Mouse (Mus musculus) stomach, embryonic 15.5 days (tissue): ENCODE data around the gene Serpinb9d. TPM values are rescaled to one million over a fixed set of nuclear protein-coding genes. Genes with fewer than 3 reads are reported as not detected.
"Not testable (repeated sequence)": the region's sequence is repeated elsewhere in the genome, so short reads cannot be mapped to it uniquely, and the experiment has no call there.

Source experiments
- ATAC-seq: fragments of 200-750 bp; cut with Nextera tagmentation; 2 replicates; pipeline ENCODE4 v1.8.0; 2017; ENCODE audit warnings: low read depth, moderate number of reproducible peaks, moderate TSS enrichment; ENCODE audit not compliant: insufficient read depth, low FRiP score
- H3K27ac ChIP-seq: fragments of 300-500 bp; sonication (generic); 2 replicates; pipeline ENCODE4 v1.5.1; 2015; ENCODE audit warnings: mild to moderate bottlenecking, inconsistent platforms
- H3K27me3 ChIP-seq: fragments of 300-500 bp; sonication (generic); replicated peaks from 2 replicates; pipeline ENCODE4 v1.6.1; 2015; ENCODE audit warnings: inconsistent platforms
- H3K36me3 ChIP-seq: fragments of 300-500 bp; sonication (generic); 2 replicates; pipeline ENCODE4 v1.6.1; 2015; ENCODE audit warnings: inconsistent platforms
- H3K4me1 ChIP-seq: fragments of 300-500 bp; sonication (generic); 2 replicates; pipeline ENCODE4 v1.6.1; 2015; ENCODE audit warnings: inconsistent platforms
- H3K4me2 ChIP-seq: fragments of 300-500 bp; sonication (generic); 2 replicates; pipeline ENCODE4 v1.6.1; 2015; ENCODE audit warnings: mild to moderate bottlenecking, inconsistent platforms
- H3K4me3 ChIP-seq: fragments of 300-500 bp; sonication (generic); replicated peaks from 2 replicates; pipeline ENCODE4 v1.5.1; 2015; ENCODE audit warnings: inconsistent platforms
- H3K9ac ChIP-seq: fragments of 300-500 bp; sonication (generic); 2 replicates; pipeline ENCODE4 v1.6.1; 2015; ENCODE audit warnings: inconsistent platforms
- H3K9me3 ChIP-seq: fragments of 300-500 bp; sonication (generic); 2 replicates; pipeline ENCODE4 v1.6.1; 2016; ENCODE audit warnings: inconsistent platforms
- WGBS: fragments of 180-500 bp; shearing (Covaris S2); methylation state at CpG from one replicate; pipeline ENCODE4 v1.1.7; 2015; 5-methylcytosine and 5-hydroxymethylcytosine counted together
- polyA plus RNA-seq: library from polyadenylated mRNA; unstranded; fragments of >200 nt; fragmentation: Nextera tagmentation; extraction: Ambion mirVana; gene quantifications from 2 replicates; pipeline ENCODE4 v1.2.1, GENCODE M21; 2015

The Serpinb9d gene
- not detected in 2 replicates for polyA plus RNA-seq

GRCm38 (mm10) chr13:33192659-33193058 lies at the start of gene Serpinb9d:
TSS of gene Serpinb9d (plus strand) at chr13:33192959.
- 79% methylated on average over 5 of the region's 5 CpGs for WGBS
- no peak within 1 kb of the TSS for H3K4me3 ChIP-seq
- no peak for ATAC-seq
- no peaks in the 10 kb centered on the region for H3K4me1 ChIP-seq
- H3K27ac ChIP-seq: no peak within 1 kb of the TSS
- no peak within 1 kb of the TSS for H3K9ac ChIP-seq
- H3K4me2 ChIP-seq: no peak within 1 kb of the TSS
- no peaks in the 10 kb centered on the region for H3K36me3 ChIP-seq
- H3K9me3 ChIP-seq: no peaks in the 10 kb centered on the region
- H3K27me3 ChIP-seq: no peaks in the 10 kb centered on the region

DNA sequence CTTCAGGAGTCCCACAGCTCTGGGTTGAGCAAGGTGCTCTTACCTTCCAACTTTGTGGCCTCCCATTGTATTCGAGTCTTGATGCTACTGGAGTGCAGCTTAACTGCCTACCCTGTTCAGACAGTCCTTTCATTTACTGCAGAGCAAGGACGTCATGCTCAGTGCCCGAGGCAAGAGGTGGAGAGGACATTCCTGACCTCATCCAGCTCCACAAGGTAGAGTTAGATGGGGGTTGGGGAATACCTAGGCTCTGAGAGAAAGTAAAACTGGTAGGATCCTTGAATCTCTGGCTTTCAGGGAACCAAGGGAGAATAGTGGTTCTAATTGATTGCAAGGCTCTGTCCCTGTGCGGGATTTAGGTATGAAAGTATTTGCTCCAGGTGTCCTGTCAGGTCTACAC lies 33.1 kb upstream of the Serpinb9d start, which contains the start of gene Serpinb9c:
Serpinb9c (minus strand) TSS at position 101 of the 400 bp plus-strand sequence.
- 67% methylated on average over 4 of the region's 4 CpGs for WGBS

GRCm38 (mm10) chr13:33190486-33190885 lies 2.3 kb upstream of the Serpinb9d start:
- not testable (repeated sequence) for H3K36me3 ChIP-seq, H3K27me3 ChIP-seq, ATAC-seq, H3K4me3 ChIP-seq, H3K27ac ChIP-seq, H3K9ac ChIP-seq, H3K4me1 ChIP-seq, H3K9me3 ChIP-seq, H3K4me2 ChIP-seq
- WGBS: 81% methylated on average over 1 of the region's 1 CpGs

More for the DNA sequence above, 33.1 kb upstream of the Serpinb9d start, which contains the start of gene Serpinb9c:
- H3K27me3 ChIP-seq: no peaks in the 10 kb centered on the region
- H3K9me3 ChIP-seq: no peaks in the 10 kb centered on the region
- H3K27ac ChIP-seq: no peak within 1 kb of the TSS
- ATAC-seq: no peak
- H3K4me1 ChIP-seq: no peaks in the 10 kb centered on the region
- H3K36me3 ChIP-seq: no peaks in the 10 kb centered on the region
- no peak within 1 kb of the TSS for H3K9ac ChIP-seq
- no peak within 1 kb of the TSS for H3K4me2 ChIP-seq
- H3K4me3 ChIP-seq: no peak within 1 kb of the TSS

DNA sequence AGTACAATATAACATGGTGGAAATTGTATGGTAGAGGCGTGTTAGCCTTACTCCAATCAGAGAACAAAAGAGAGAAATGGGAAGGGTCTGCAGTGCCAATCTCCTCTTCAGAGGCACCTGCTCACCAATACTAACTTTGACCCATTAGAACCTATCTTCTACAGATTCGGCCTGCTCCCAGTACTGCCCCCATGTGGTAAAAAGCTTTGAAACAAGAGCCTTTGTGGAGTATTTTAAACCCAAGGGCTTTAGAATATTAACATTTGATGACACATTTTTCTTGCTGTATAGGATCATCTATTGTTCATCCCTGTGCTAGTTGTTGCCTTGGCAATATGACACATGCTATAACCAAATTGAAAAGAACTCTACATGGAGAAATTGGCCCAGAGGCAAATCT lies 7.0 kb downstream of the Serpinb9d start:
- H3K27me3 ChIP-seq: no peaks in the 10 kb centered on the region
- no peak overlapping the region for H3K9ac ChIP-seq
- no peaks in the 10 kb centered on the region for H3K9me3 ChIP-seq
- 58% methylated on average over 2 of the region's 2 CpGs for WGBS
- no peaks in the 10 kb centered on the region for H3K4me1 ChIP-seq
- H3K4me3 ChIP-seq: no peak overlapping the region
- H3K4me2 ChIP-seq: no peak overlapping the region
- no peak overlapping the region for H3K27ac ChIP-seq
- no peaks in the 10 kb centered on the region for H3K36me3 ChIP-seq
- ATAC-seq: no peak

DNA sequence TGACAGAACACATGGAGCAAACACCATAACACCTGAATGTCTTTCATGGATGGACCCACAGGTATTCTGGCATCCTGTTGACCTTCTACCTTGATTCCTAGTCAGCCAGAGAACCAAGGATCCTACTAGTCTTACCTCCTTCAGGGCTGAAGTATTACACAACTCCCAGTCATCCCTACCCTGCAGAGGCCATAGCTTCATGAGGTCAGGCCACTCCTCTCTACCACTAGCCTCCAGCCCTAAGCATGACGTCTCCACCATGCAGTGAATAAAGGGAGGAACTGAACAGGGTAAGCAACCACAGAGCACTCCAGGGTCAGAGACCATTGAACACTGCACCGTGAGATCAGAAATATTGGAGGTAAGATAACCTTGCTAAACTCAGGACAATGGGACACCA lies 56.6 kb downstream of the Serpinb9d start, which contains the start of gene Serpinb9e:
Serpinb9e (plus strand) TSS at position 301 of the 400 bp plus-strand sequence.
- 84% methylated on average over 2 of the region's 2 CpGs for WGBS
- ATAC-seq: not testable (repeated sequence)

More for the DNA sequence above, 56.6 kb downstream of the Serpinb9d start, which contains the start of gene Serpinb9e:
- not testable (repeated sequence) for H3K9me3 ChIP-seq, H3K27me3 ChIP-seq, H3K4me1 ChIP-seq, H3K27ac ChIP-seq, H3K9ac ChIP-seq, H3K36me3 ChIP-seq, H3K4me3 ChIP-seq, H3K4me2 ChIP-seq

Other genes starting within 250 kb of the Serpinb9d start
- 4.7 and 5.7 TPM in 2 replicates for gene Serpinb6b, start 227.8 kb upstream of the Serpinb9d start, polyA plus RNA-seq
- 9.4 and 10.2 TPM in 2 replicates for gene Serpinb9, start 189.7 kb upstream of the Serpinb9d start, polyA plus RNA-seq
- 0.13 TPM in 1 of 2 replicates, not detected in the other for gene Serpinb9b, start 165.5 kb upstream of the Serpinb9d start, polyA plus RNA-seq
- gene Serpinb1b, start 114.4 kb upstream of the Serpinb9d start, polyA plus RNA-seq: 0.37 and 0.86 TPM in 2 replicates
- gene Serpinb9c, start 33.2 kb upstream of the Serpinb9d start, polyA plus RNA-seq: not detected in 2 replicates
- not detected in 2 replicates for gene Serpinb9e, start 56.7 kb downstream of the Serpinb9d start, polyA plus RNA-seq
- gene Serpinb9f, start 131.1 kb downstream of the Serpinb9d start, polyA plus RNA-seq: not detected in 2 replicates
- not detected in 2 replicates for gene Gm11397, start 202.8 kb downstream of the Serpinb9d start, polyA plus RNA-seq